Mouse (Mus musculus) lung, postnatal 4 days (tissue): ENCODE data around the gene Ick.
A peak's percentile ranks its signal among the peaks of the same experiment; 100 is the strongest.
"Not testable (repeated sequence)": the region's sequence is repeated elsewhere in the genome, so short reads cannot be mapped to it uniquely, and the experiment has no call there.

Experiments
- DNase-seq, 2 experiments: peaks; one replicate each; pipeline ENCODE4 v3.0.0; 2021

Gene Ick

GRCm38 (mm10) chr9:78154211-78154977, 45.4 kb downstream of the Ick start:
- no peak for DNase-seq

- no peak for DNase-seq
Measured at GRCm38 (mm10) chr9:78157221-78157620, 48.2 kb downstream of the Ick start.

DNA sequence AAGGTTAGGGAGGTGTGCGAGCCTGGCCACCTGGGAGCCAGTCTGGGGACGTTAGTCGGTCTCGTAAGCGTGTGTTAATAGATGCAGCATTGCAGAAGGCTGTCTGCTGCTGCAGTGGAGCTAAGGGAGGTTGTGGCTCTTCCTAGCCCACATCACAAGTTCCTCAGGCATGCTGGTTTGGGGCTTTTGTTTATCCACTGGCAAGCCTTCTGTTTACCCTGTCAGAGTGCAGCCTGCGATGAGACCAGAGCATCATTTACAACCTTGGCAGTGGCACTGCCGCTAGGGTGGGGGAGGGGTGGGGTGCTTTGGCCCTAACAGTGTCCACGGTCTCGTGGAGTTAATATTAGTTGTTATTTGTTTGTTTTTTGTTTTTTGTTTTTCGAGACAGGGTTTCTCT, 54.3 kb downstream of the Ick start:
- DNase-seq: no peak

- no peak for DNase-seq
Measured at GRCm38 (mm10) chr9:78164741-78165140, 55.7 kb downstream of the Ick start.

DNA sequence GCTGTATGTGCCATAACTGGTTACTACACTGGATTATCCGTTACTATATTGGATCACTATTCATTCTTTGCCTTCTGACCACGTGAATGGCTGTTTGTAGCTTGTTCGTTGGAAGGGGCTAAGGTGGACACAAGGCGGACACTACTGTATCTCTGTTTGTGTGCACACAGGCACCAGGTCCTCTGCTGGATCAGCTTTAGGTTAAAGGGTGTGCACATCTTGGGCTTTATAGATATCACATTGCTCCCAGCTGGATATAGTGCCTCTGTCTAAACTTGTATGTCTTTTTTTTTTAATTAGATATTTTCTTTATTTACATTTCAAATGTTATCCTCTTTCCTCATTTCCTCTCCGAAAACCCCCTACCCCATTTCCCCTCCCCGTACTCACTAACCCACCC, 56.5 kb downstream of the Ick start:
- DNase-seq: no peak

GRCm38 (mm10) chr9:78166694-78167452, 57.9 kb downstream of the Ick start:
- DNase-seq: no peak

DNA sequence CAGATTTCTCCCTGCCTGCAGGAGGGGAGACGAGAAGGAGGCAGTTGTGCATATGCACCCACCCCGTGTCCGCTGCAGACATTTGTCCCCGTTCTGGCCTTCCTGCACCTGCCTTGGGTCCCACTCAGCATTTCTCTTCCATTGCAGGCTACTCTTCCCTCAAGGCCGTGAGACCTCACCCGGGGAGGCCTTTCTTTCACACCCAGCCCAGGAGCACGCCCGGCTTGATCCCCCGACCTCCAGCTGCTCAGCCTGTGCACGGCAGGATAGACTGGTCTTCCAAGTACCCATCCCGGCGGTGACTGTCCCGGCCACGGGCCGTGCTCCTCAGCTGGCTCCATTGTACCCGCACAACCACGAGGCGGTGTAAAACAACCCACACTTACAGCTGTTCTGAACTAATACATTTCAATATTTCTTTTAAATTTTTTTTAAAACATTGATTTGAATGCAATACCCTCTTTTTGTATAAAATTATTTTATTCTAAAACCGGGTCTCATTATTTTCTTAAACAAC, 58.5 kb downstream of the Ick start:
- no peak for DNase-seq

GRCm38 (mm10) chr9:78168864-78169263, 59.9 kb downstream of the Ick start:
- DNase-seq: no peak

- no peak for DNase-seq
Measured at GRCm38 (mm10) chr9:78174016-78174415, 65.0 kb downstream of the Ick start.

- DNase-seq: not testable (repeated sequence)
Measured at GRCm38 (mm10) chr9:78174925-78175276, 65.9 kb downstream of the Ick start.

- peak; percentile 95 to 96 for DNase-seq
Measured at GRCm38 (mm10) chr9:78175277-78176200, 66.5 kb downstream of the Ick start.

DNA sequence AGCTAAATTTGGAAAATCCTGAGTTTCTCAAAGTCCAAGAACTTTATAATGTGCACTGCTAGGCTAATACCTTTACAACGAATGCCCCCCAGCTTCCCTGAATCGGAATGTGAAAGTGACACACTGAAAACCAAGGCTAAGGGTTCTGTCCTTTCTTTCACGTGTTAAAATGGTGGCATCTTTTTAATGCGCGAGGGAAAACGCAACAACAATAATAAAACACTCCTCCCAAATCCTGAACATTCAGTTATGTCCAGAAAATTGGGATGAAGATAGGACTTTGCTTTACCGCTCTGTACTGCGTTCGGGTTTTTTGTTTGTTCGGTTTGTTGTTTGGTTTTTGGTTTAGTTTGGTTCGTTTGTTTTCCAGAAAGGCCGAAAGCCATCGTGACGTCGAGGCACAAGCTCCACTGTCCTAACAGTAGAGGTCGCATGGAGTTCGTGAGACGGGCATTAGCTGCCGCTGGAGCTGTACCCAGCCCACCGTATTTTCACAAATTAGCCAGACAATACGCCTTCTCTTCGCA, 67.3 kb downstream of the Ick start:
- DNase-seq: peak; percentile 75 to 76

- DNase-seq: peak in 1 of 2 experiments; percentile 34
Measured at GRCm38 (mm10) chr9:78176831-78177230, 67.8 kb downstream of the Ick start.

DNA sequence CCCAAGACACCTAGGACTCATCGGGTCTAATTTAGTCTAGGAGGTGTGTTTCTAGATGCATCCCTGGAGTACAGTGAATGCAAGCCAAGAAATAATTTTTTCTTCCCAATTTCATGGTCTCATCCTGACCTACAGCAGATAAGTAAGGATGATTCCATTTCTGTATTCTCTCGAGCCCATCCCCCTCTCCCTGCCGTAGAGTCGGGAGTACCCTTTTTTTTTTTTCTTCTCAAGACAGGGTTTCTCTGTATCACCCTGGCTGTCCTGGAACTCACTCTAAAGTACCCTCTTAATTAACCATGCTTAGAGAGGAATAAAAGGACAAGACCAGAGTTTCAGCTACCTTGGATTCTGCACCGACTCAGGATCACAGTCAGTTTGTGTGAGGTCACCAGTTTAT, 69.2 kb downstream of the Ick start:
- no peak for DNase-seq

- DNase-seq: no peak
Measured at GRCm38 (mm10) chr9:78179071-78179470, 70.1 kb downstream of the Ick start.

- not testable (repeated sequence) for DNase-seq
Measured at GRCm38 (mm10) chr9:78182474-78182873, 73.5 kb downstream of the Ick start, which contains the start of gene Gsta4. Gene Gsta4 (plus strand): TSS chr9:78182774.

- no peak for DNase-seq
Measured at GRCm38 (mm10) chr9:78185686-78186085, 76.7 kb downstream of the Ick start.

DNA sequence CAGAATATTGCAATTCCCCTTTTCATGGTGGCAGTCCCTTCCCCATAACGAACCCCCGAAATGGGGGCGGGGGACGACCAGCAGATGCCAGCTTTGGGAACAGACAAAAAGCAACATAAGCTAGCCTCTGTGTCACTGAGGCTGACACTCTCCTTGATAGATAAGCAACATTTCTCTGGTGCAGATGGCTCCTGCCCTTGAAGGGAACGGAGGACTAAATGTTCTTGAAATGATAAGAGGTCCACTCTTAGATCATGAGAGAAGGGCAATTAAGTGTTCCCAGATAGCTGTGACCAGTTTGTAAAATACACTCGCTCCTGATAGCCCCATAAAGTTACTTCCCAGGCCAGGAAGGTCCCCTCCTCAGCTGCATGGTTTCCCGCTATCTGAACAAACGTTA, 79.9 kb downstream of the Ick start:
- DNase-seq: no peak

DNA sequence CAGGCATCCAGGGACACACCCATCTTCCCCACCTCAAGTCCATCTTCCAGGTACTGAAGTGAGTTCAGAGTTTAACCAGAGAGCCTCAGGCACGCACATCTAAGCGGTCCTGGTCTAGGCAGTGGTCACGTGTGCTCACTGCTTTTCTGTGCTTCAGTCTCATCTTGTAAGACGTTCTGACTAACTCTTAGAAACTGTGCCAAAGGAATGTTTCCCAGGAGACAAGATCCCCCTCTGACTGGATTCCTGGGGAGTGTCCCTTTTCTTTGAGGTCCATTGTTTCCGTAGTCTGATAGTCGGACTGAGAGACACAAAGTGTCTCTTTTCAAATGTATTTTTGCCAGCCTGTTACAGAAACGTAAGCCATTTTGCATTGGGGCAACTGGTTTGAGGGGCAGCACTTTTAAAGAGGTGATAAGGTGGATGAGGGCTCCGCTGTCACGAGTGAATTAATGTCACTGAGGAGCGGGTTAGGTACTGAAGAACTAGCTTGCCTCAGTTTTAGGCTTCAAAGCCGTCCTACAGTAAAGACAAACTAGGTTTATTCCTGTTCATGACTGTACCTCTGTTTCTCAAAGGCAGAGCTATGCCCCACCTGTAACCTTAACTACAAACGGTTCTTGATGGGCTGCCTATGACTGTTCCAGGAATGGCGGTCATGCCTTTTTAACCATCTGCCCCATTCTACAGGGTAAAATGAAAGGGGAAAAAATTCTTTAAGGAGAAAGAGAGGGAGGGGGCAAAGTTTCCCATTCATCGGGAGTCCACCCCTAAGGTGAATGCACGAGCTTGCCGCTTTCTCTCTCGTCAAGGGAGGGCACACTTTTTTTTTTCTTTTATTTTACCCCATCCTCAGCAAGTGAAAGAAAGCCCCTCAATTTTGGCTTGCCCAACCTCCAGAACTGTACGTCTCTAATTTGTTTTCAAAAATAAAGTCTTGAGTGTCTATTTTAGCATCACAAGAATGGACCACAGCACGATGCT, 82.0 kb downstream of the Ick start:
- no peak for DNase-seq

- DNase-seq: peak; percentile 67 to 75
Measured at GRCm38 (mm10) chr9:78191736-78192135, 82.7 kb downstream of the Ick start.

DNA sequence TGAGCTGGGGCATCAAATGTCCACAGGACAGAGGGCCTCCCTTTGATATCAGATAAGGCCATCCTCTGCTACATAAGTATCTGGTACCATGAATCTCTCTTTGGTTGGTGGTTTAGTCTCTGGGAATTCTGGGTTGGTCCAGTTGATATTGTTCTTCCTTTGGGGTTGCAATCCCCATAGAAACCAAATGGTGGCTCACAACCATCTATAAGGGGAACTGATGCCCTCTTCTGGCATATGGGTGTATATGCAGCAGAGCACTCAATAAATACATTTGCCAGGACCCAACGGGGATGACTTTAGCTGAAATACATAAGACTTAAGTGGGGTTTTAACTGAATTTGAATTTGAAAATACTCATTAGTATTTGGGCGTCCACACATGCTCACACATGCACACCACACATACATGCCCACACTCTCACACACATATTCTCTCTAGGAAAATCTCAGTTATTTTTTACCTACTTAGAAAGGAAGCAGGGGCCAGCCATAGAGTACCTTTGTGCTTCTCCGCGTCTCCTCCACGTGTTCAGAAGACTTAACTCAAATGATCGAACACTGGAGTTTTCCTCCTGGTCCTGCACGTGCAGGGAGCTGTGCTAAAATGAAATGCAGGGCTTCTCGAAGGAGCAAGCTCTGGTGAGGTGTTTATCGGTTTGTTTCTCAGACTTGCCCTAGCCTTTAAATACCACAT, 85.1 kb downstream of the Ick start:
- DNase-seq: peak in 1 of 2 experiments; percentile 69
